Mouse (Mus musculus): ENCODE data around the gene Adat3. TPM values are rescaled to one million over a fixed set of nuclear protein-coding genes. Genes with fewer than 3 reads are reported as not detected.

Gene Adat3
- polyA plus RNA-seq, 1 experiment from 2014 or later, result 6.4 TPM

- no peaks in the 10 kb centered on the region for H3K27me3 ChIP-seq
- peaks cover 11% of the 10 kb centered on the region for H3K36me3 ChIP-seq
- 87% methylated on average over 9 of the region's 9 CpGs for WGBS
- H3K4me2 ChIP-seq, result no peak overlapping the region
- no peaks in the 10 kb centered on the region for H3K9me3 ChIP-seq
- no peak overlapping the region for H3K27ac ChIP-seq
- peaks cover 32% of the 10 kb centered on the region for H3K4me1 ChIP-seq (replicated peaks)
- no peak overlapping the region for H3K9ac ChIP-seq
- no peak for ATAC-seq (ENCODE audit: low FRiP score)
- no peak overlapping the region for H3K4me3 ChIP-seq
These were observed 17.7 kb downstream of the Adat3 start for GRCm38 (mm10) chr10:80620365-80620764.

GRCm38 (mm10) chr10:80620796-80621689 is 18.4 kb downstream of the Adat3 start:
- Histone ChIP-seq H3K36me3 (peaks cover 4% of the 10 kb centered on the region), H3K9me3 (no peaks in the 10 kb centered on the region), H3K27me3 (no peaks in the 10 kb centered on the region), H3K4me3 (peak overlapping the region; percentile 81), H3K4me2 (peak overlapping the region; percentile 68), H3K9ac (peak overlapping the region; percentile 69), H3K4me1 (replicated peaks) (peaks cover 38% of the 10 kb centered on the region), H3K27ac (peak overlapping the region; percentile 96)
- WGBS, result 58% methylated on average over 16 of the region's 16 CpGs
- no peak for ATAC-seq (ENCODE audit: low FRiP score)

GRCm38 (mm10) chr10:80621690-80621939 is 18.9 kb downstream of the Adat3 start:
- peak overlapping the region; percentile 96 for H3K27ac ChIP-seq
- 3% methylated on average over 9 of the region's 9 CpGs for WGBS
- peaks cover 42% of the 10 kb centered on the region for H3K4me1 ChIP-seq (replicated peaks)
- H3K4me2 ChIP-seq, result peak overlapping the region; percentile 68
- no peak; the same call in 1 of the 2 replicates for ATAC-seq (ENCODE audit: low FRiP score)
- no peaks in the 10 kb centered on the region for H3K36me3 ChIP-seq
- H3K4me3 ChIP-seq, result peak overlapping the region; percentile 81
- no peaks in the 10 kb centered on the region for H3K9me3 ChIP-seq
- H3K9ac ChIP-seq, result peak overlapping the region; percentile 69
- no peaks in the 10 kb centered on the region for H3K27me3 ChIP-seq

- ATAC-seq (ENCODE audit: low FRiP score), result peak; percentile 95
- H3K4me1 ChIP-seq (replicated peaks), result peaks cover 42% of the 10 kb centered on the region
- no peaks in the 10 kb centered on the region for H3K27me3 ChIP-seq
- H3K4me2 ChIP-seq, result peak overlapping the region; percentile 68
- no peaks in the 10 kb centered on the region for H3K9me3 ChIP-seq
- H3K27ac ChIP-seq, result peak overlapping the region; percentile 96
- H3K36me3 ChIP-seq, result no peaks in the 10 kb centered on the region
- under 1% methylated on average over 64 of the region's 64 CpGs for WGBS
- H3K4me3 ChIP-seq, result peak overlapping the region; percentile 81
- peak overlapping the region; percentile 97 for H3K9ac ChIP-seq
These were observed 19.4 kb downstream of the Adat3 start for GRCm38 (mm10) chr10:80621940-80622660.

- Histone ChIP-seq H3K4me2 (peak within 1 kb of the TSS; percentile 98), H3K27ac (peak within 1 kb of the TSS; percentile 96), H3K36me3 (no peaks in the 10 kb centered on the region), H3K27me3 (no peaks in the 10 kb centered on the region), H3K9ac (peak within 1 kb of the TSS; percentile 97), H3K4me1 (replicated peaks) (peaks cover 49% of the 10 kb centered on the region), H3K4me3 (peak within 1 kb of the TSS; percentile 81), H3K9me3 (no peaks in the 10 kb centered on the region)
- peak; percentile 8 for ATAC-seq (ENCODE audit: low FRiP score)
- WGBS, result under 1% methylated on average over 85 of the region's 85 CpGs
These were observed 20.2 kb downstream of the Adat3 start, which contains the start of gene Csnk1g2 for GRCm38 (mm10) chr10:80622661-80623456. TSS of gene Csnk1g2 (plus strand) at chr10:80622838.

GRCm38 (mm10) chr10:80623457-80624191 is 20.9 kb downstream of the Adat3 start:
- no peaks in the 10 kb centered on the region for H3K27me3 ChIP-seq
- H3K4me1 ChIP-seq (replicated peaks), result peaks cover 57% of the 10 kb centered on the region
- H3K9ac ChIP-seq, result peak overlapping the region; percentile 97
- peak overlapping the region; percentile 81 for H3K4me3 ChIP-seq
- H3K4me2 ChIP-seq, result peak overlapping the region; percentile 98
- no peaks in the 10 kb centered on the region for H3K36me3 ChIP-seq
- no peaks in the 10 kb centered on the region for H3K9me3 ChIP-seq
- 19% methylated on average over 15 of the region's 15 CpGs for WGBS
- peak overlapping the region; percentile 96 for H3K27ac ChIP-seq
- ATAC-seq (ENCODE audit: low FRiP score), result no peak

GRCm38 (mm10) chr10:80625764-80626163 is 23.1 kb downstream of the Adat3 start:
- peaks cover 75% of the 10 kb centered on the region for H3K4me1 ChIP-seq (replicated peaks)

GRCm38 (mm10) chr10:80627685-80628084 is 25.0 kb downstream of the Adat3 start:
- peaks cover 9% of the 10 kb centered on the region; the same call in 1 of the 2 replicates for H3K36me3 ChIP-seq
- 69% methylated on average over 2 of the region's 2 CpGs for WGBS
- no peaks in the 10 kb centered on the region for H3K27me3 ChIP-seq
- H3K9ac ChIP-seq, result peak overlapping the region; percentile 58
- H3K4me1 ChIP-seq (replicated peaks), result peaks cover 67% of the 10 kb centered on the region
- ATAC-seq (ENCODE audit: low FRiP score), result no peak
- H3K27ac ChIP-seq, result peak overlapping the region; percentile 40; the same call in 1 of the 2 replicates
- H3K4me2 ChIP-seq, result no peak overlapping the region
- H3K4me3 ChIP-seq, result no peak overlapping the region
- H3K9me3 ChIP-seq, result no peaks in the 10 kb centered on the region

More at GRCm38 (mm10) chr10:80625764-80626163, 23.1 kb downstream of the Adat3 start:
- Histone ChIP-seq H3K4me2 (no peak overlapping the region), H3K36me3 (no peaks in the 10 kb centered on the region; the same call in 1 of the 2 replicates), H3K27ac (no peak overlapping the region), H3K9me3 (no peaks in the 10 kb centered on the region), H3K27me3 (no peaks in the 10 kb centered on the region), H3K4me3 (no peak overlapping the region), H3K9ac (0 out of 2 replicates have a peak overlapping the region, but pooled peaks have one; percentile 20)
- 97% methylated on average over 4 of the region's 4 CpGs for WGBS
- ATAC-seq (ENCODE audit: low FRiP score), result no peak

- Histone ChIP-seq H3K9ac (peak overlapping the region; percentile 36; the same call in 1 of the 2 replicates), H3K27me3 (no peaks in the 10 kb centered on the region), H3K4me1 (replicated peaks) (peaks cover 58% of the 10 kb centered on the region), H3K9me3 (no peaks in the 10 kb centered on the region), H3K27ac (peak overlapping the region; percentile 35; the same call in 1 of the 2 replicates), H3K36me3 (peaks cover 11% of the 10 kb centered on the region), H3K4me3 (no peak overlapping the region), H3K4me2 (no peak overlapping the region)
- 79% methylated on average over 9 of the region's 9 CpGs for WGBS
- no peak for ATAC-seq (ENCODE audit: low FRiP score)
These were observed 26.2 kb downstream of the Adat3 start for GRCm38 (mm10) chr10:80628925-80629324.

GRCm38 (mm10) chr10:80635345-80635744 is 32.7 kb downstream of the Adat3 start:
- Histone ChIP-seq H3K9ac (no peak overlapping the region), H3K27ac (no peak overlapping the region), H3K27me3 (no peaks in the 10 kb centered on the region), H3K4me1 (replicated peaks) (peaks cover 3% of the 10 kb centered on the region; the same call in 1 of the 2 replicates), H3K4me3 (no peak overlapping the region), H3K4me2 (no peak overlapping the region), H3K36me3 (peaks cover 75% of the 10 kb centered on the region), H3K9me3 (no peaks in the 10 kb centered on the region)
- ATAC-seq (ENCODE audit: low FRiP score), result no peak
- 91% methylated on average over 6 of the region's 6 CpGs for WGBS

- peaks cover 6% of the 10 kb centered on the region; the same call in 1 of the 2 replicates for H3K4me1 ChIP-seq (replicated peaks)
- no peaks in the 10 kb centered on the region for H3K27me3 ChIP-seq
- 91% methylated on average over 10 of the region's 10 CpGs for WGBS
- H3K9me3 ChIP-seq, result no peaks in the 10 kb centered on the region
- H3K4me2 ChIP-seq, result no peak overlapping the region
- no peak for ATAC-seq (ENCODE audit: low FRiP score)
- no peak overlapping the region for H3K9ac ChIP-seq
- no peak overlapping the region for H3K4me3 ChIP-seq
- no peak overlapping the region for H3K27ac ChIP-seq
- peaks cover 73% of the 10 kb centered on the region for H3K36me3 ChIP-seq
These were observed 44.3 kb downstream of the Adat3 start for GRCm38 (mm10) chr10:80646936-80647335.

All from hindbrain, embryonic 13.5 days (tissue).